Mouse (Mus musculus): ENCODE data around the gene Chp1.

DNA sequence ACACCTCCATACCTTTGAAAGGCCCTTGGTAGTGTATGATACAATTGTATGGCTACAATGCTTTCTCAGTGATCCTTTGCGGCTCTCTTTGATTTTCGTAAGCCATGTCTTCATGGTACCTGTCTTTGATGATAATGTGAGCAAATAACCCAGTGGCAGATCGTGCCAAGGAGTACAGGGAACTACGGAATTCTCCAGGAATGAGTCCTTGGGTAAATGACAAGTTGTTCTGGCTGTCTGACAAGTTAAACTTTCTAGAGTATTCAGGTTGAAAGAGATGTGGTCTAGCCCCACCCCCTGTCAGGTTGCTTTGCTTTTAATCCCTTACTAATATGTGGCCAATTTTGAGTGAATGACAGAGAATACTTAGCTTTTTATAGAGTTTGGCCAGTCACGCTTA lies 1.2 kb downstream of the Chp1 start:
- TF ChIP-seq CTCF (IDR thresholded peaks at IDR 0.05; ENCODE audit: extremely low read depth, insufficient read length, insufficient replicate concordance, low read depth, low read length) (no peak), POLR2A (IDR thresholded peaks at IDR 0.05; ENCODE audit: low read depth, low read length) (no peak)
